In genomic region chr10:121836507-121837165, GRCm38 (mm10) we compare ENCODE assay signal across 8 mouse cellular contexts.
A peak's percentile ranks its signal among the peaks of the same experiment; 100 is the strongest.
DNase-seq lines count a peak whose midpoint lies in the region; ATAC-seq and TF ChIP-seq lines count a peak whose summit lies in the region.

No protein-coding gene starts in this region.

- no peaks in the 10 kb centered on the region for H3K4me1 ChIP-seq in liver, postnatal 0 days (ENCODE audit: insufficient read depth)
- H3K4me1 ChIP-seq in embryonic facial prominence, embryonic 13.5 days: peaks cover 17% of the 10 kb centered on the region
- H3K4me1 ChIP-seq in heart, embryonic 13.5 days: peaks cover 25% of the 10 kb centered on the region
- no peaks in the 10 kb centered on the region for H3K4me1 ChIP-seq in kidney, postnatal 0 days (replicated peaks; ENCODE audit: insufficient read depth, low read length)
- peaks cover 4% of the 10 kb centered on the region; the same call in 1 of the 2 replicates for H3K4me1 ChIP-seq in lung, embryonic 14.5 days (ENCODE audit: insufficient read depth)

- TF ChIP-seq EP300 in liver, postnatal 0 days (IDR thresholded peaks at IDR 0.05; ENCODE audit: low read depth): no peak

- no peak overlapping the region for H3K4me2 ChIP-seq in liver, postnatal 0 days (ENCODE audit: low read depth, low read length)
- peak overlapping the region; percentile 51 for H3K4me2 ChIP-seq in embryonic facial prominence, embryonic 13.5 days
- peak overlapping the region; percentile 66 for H3K4me2 ChIP-seq in heart, embryonic 13.5 days
- H3K4me2 ChIP-seq in kidney, postnatal 0 days (ENCODE audit: low read length): peak overlapping the region; percentile 57
- H3K4me2 ChIP-seq in lung, embryonic 14.5 days: peak overlapping the region; percentile 55

- H3K27ac ChIP-seq in liver, postnatal 0 days (ENCODE audit: low read depth): no peak overlapping the region
- H3K27ac ChIP-seq in embryonic facial prominence, embryonic 13.5 days: peak overlapping the region; percentile 89
- H3K27ac ChIP-seq in heart, embryonic 13.5 days (replicated peaks): peak overlapping the region; percentile 92
- peak overlapping the region; percentile 67 for H3K27ac ChIP-seq in kidney, postnatal 0 days
- peak overlapping the region; percentile 90 for H3K27ac ChIP-seq in lung, embryonic 14.5 days (ENCODE audit: low read depth)

- no peak for TF ChIP-seq CTCF in liver, postnatal 0 days (IDR thresholded peaks at IDR 0.05; ENCODE audit: low read depth)
- no peak for TF ChIP-seq CTCF in kidney, postnatal 0 days (IDR thresholded peaks at IDR 0.05; ENCODE audit: low read depth)
- no peak for TF ChIP-seq CTCF in lung, embryonic 14.5 days (IDR thresholded peaks at IDR 0.05; ENCODE audit: low read depth)

- WGBS in liver, postnatal 0 days (ENCODE audit: insufficient replicate concordance): 81% methylated on average over 18 of the region's 18 CpGs
- 34% methylated on average over 18 of the region's 18 CpGs for whole genome bisulfite sequencing in embryonic facial prominence, embryonic 13.5 days
- 28% methylated on average over 18 of the region's 18 CpGs for WGBS in heart, embryonic 13.5 days
- WGBS in kidney, postnatal 0 days: 12% methylated on average over 18 of the region's 18 CpGs
- 43% methylated on average over 18 of the region's 18 CpGs for WGBS in lung, embryonic 14.5 days

- no peaks in the 10 kb centered on the region for H3K9me3 ChIP-seq in liver, postnatal 0 days (ENCODE audit: low read length)
- no peaks in the 10 kb centered on the region for H3K9me3 ChIP-seq in embryonic facial prominence, embryonic 13.5 days
- H3K9me3 ChIP-seq in heart, embryonic 13.5 days: no peaks in the 10 kb centered on the region
- H3K9me3 ChIP-seq in kidney, postnatal 0 days (replicated peaks; ENCODE audit: low read length): no peaks in the 10 kb centered on the region
- H3K9me3 ChIP-seq in lung, embryonic 14.5 days (ENCODE audit: low read depth, low read length): no peaks in the 10 kb centered on the region

- no peak overlapping the region for H3K9ac ChIP-seq in liver, postnatal 0 days (replicated peaks)
- H3K9ac ChIP-seq in embryonic facial prominence, embryonic 13.5 days: 0 out of 2 replicates have a peak overlapping the region, but pooled peaks have one; percentile 7
- H3K9ac ChIP-seq in heart, embryonic 13.5 days: peak overlapping the region; percentile 74
- H3K9ac ChIP-seq in kidney, postnatal 0 days (ENCODE audit: low read depth, low read length): peak overlapping the region; percentile 23; the same call in 1 of the 2 replicates
- H3K9ac ChIP-seq in lung, embryonic 14.5 days: peak overlapping the region; percentile 15; the same call in 1 of the 2 replicates

- H3K36me3 ChIP-seq in liver, postnatal 0 days (replicated peaks; ENCODE audit: insufficient read depth, low read length): no peaks in the 10 kb centered on the region
- peaks cover 25% of the 10 kb centered on the region for H3K36me3 ChIP-seq in embryonic facial prominence, embryonic 13.5 days
- H3K36me3 ChIP-seq in heart, embryonic 13.5 days: peaks cover 22% of the 10 kb centered on the region
- 0 out of 2 replicates have a peak, but pooled peaks cover 5% of the 10 kb centered on the region for H3K36me3 ChIP-seq in kidney, postnatal 0 days (ENCODE audit: insufficient read depth, low read length)
- H3K36me3 ChIP-seq in lung, embryonic 14.5 days (ENCODE audit: insufficient read depth): peaks cover 19% of the 10 kb centered on the region; the same call in 1 of the 2 replicates

- H3K4me3 ChIP-seq in liver, postnatal 0 days (ENCODE audit: low read depth, low read length): no peak overlapping the region
- peak overlapping the region; percentile 27 for H3K4me3 ChIP-seq in embryonic facial prominence, embryonic 13.5 days
- H3K4me3 ChIP-seq in heart, embryonic 13.5 days: peak overlapping the region; percentile 45
- peak overlapping the region; percentile 39 for H3K4me3 ChIP-seq in kidney, postnatal 0 days (replicated peaks; ENCODE audit: low read depth, low read length)
- H3K4me3 ChIP-seq in lung, embryonic 14.5 days (ENCODE audit: low read depth, low read length): no peak overlapping the region; the same call in 1 of the 2 replicates

- no peaks in the 10 kb centered on the region for H3K27me3 ChIP-seq in liver, postnatal 0 days (ENCODE audit: insufficient read depth, low read length)
- no peaks in the 10 kb centered on the region for H3K27me3 ChIP-seq in embryonic facial prominence, embryonic 13.5 days
- no peaks in the 10 kb centered on the region for H3K27me3 ChIP-seq in heart, embryonic 13.5 days (replicated peaks)
- no peaks in the 10 kb centered on the region for H3K27me3 ChIP-seq in kidney, postnatal 0 days (ENCODE audit: insufficient read depth, low read length)
- no peaks in the 10 kb centered on the region for H3K27me3 ChIP-seq in lung, embryonic 14.5 days (ENCODE audit: insufficient read depth, low read length)

- no peak for ATAC-seq in liver, postnatal 0 days
- no peak for ATAC-seq in embryonic facial prominence, embryonic 13.5 days (ENCODE audit: insufficient number of reproducible peaks, insufficient read depth, low FRiP score, low TSS enrichment, low read depth)
- no peak for ATAC-seq in heart, embryonic 13.5 days (ENCODE audit: extremely low read depth, insufficient number of reproducible peaks, low FRiP score, low TSS enrichment)
- 0 out of 2 replicates have a peak, but pooled peaks have one; percentile 6 for ATAC-seq in kidney, postnatal 0 days (replicated peaks; ENCODE audit: low FRiP score, low read depth)
- ATAC-seq in lung, embryonic 14.5 days (ENCODE audit: insufficient read depth): peak; percentile 88

- peak; percentile 46 for DNase-seq in liver
- no peak for DNase-seq in liver, postnatal 0 days
- peak; percentile 87 for DNase-seq in kidney, postnatal 0 days (ENCODE audit: low spot score)
- DNase-seq in lung, embryonic 14.5 days: peak; percentile 92
- DNase-seq in right cerebral cortex, postnatal 10 days (ENCODE audit: low spot score in 2 of 2): peak; percentile 84 to 86
- no peak for DNase-seq in thymus, postnatal 10 days (ENCODE audit: low spot score in 2 of 2)

Comparison
In these comparisons a context has a peak if more than half of its experiments do, and no peak if none do; other contexts are left out.
1. DNase-seq: peak in liver (single experiment), kidney, postnatal 0 days (single experiment), lung, embryonic 14.5 days (single experiment) and right cerebral cortex, postnatal 10 days (2 of 2); none in liver, postnatal 0 days (single experiment) and thymus, postnatal 10 days (0 of 2).
2. ATAC-seq: peak in kidney, postnatal 0 days (single experiment) and lung, embryonic 14.5 days (single experiment); none in liver, postnatal 0 days (single experiment), embryonic facial prominence, embryonic 13.5 days (single experiment) and heart, embryonic 13.5 days (single experiment).
3. H3K4me3 ChIP-seq: peak in embryonic facial prominence, embryonic 13.5 days (single experiment), heart, embryonic 13.5 days (single experiment) and kidney, postnatal 0 days (single experiment); none in liver, postnatal 0 days (single experiment) and lung, embryonic 14.5 days (single experiment).